Mouse (Mus musculus) c-Kit-negative CD71-positive TER-119-positive erythroid progenitor cells, embryonic 14.5 days (primary cell): ENCODE measurements around the gene Raph1.

Experiments used
- DNase-seq: peaks from one replicate; pipeline ENCODE4 v3.0.0-alpha.2; 2013; ENCODE audit warnings: low read depth, low spot score

Gene Raph1

DNA sequence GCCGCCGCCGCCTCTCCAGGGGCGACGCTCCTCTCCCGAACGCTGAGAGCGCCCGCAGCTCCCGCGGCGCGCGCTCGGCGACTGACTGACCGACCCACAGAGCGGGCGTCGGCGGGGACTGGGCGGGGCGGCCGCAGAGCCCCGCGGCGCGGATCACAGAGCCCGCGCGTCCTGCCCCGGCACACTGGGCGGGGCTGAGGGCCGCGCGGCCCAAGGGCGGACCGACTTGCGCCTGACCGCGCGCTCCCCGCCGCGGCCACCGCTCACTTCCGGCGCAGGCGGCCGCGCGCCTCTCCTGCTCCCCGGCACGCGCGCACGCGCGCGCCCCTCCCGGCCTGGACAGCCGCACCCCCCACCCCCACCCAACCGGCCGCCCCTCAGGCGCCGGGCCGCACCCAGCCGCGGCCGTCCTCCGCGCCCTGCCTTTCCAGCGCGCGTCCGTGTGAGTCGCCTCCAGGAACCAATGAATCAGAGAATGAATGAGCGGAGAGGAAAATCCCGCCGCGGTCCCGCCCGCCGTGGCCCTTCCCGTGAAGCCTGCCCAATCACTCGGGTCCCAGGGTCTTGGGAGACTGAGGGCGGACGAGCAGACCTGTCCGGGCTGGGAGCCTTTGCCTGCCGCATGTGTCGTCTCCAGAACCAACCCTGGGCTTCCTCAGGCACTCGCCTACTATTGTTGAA lies at the start of gene Raph1:
Raph1 (minus strand) TSS at position 474 of the 681 bp plus-strand sequence.
- no peak for DNase-seq

DNA sequence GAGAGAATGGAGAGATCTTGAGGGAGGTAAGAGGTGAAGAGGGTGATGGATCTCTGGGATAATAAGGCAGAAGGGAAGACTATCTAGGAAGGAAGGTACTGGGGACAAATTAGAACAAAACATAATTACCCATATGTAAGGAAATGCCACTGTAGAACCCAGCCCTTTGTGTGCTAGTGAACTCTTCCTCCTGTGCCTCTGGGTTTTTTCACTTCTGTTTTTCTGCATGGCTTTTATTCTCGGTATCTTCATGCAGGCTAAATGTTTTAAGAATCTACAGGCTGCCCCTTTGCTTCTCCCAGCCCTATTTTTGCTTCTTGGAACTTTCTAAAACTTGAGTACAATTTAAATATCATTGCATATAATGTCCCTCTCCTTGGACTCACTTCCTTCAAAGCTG lies 48.8 kb upstream of the Raph1 start:
- DNase-seq, result no peak

GRCm38 (mm10) chr1:60614902-60615301 lies 48.0 kb upstream of the Raph1 start:
- no peak for DNase-seq

DNA sequence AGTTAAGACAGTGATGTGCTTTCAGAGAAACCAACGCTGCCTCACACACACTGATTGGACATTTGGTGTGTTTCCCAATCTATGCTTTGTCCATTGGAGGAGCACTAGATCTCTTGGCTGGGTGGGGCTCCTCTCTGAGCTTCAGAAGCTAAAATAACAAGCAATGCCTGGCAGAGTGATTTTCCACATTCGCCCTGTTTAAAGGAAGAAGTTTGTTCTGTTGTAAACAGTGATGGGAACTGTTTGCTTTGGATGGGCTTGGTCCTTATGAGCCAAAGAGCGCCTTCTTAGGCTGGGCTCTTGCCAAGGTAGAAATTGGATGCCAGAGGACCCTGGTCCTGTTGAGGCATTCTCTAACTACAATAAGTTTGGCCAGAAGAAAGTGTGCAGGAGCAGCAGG lies 45.1 kb upstream of the Raph1 start:
- DNase-seq, result no peak

DNA sequence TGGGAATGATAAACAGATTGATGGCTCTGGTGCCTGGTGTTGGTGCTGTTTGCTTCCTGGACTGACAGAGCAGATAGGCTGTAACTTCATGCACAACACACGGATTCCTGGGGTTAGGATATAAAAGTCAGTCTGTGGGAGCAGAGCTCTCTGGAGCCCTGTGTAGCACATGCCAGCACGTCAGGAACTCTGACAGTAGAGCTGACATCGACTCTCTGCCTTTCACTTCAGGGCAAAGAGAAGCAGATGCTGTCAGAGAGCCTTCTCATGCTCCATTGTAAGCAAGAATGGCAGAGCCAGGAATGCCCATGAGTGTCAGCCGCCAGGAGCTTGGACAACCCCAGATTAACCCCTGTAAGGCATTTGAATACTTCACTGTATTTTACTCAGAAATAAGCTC lies 43.7 kb upstream of the Raph1 start:
- no peak for DNase-seq

GRCm38 (mm10) chr1:60609011-60609775 lies 42.3 kb upstream of the Raph1 start:
- DNase-seq, result no peak

DNA sequence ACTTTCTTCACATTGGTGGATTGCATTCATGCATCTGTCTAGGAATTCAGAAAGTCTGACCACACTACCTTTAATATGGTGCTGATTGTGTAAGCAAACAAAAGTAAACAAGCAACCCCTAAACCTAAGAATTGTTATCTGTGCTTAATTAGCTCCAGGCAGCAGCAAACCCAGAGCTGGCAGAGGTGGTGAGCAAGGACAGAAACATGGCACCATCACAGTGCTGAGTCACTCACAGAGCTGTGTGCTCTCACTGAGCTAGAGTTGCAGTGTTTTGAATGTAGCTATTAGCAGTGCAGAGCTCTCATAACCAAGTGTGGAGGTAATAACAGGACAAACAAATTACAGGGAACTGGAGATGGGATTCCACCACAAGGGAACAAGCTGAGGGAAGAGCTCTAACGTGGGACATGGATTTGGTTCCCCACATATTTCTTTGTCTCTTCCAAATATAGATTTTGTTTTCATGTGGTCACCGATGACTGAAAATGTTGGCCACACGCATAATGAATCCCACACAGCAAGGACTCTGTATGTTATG lies 37.6 kb upstream of the Raph1 start:
- DNase-seq, result no peak

DNA sequence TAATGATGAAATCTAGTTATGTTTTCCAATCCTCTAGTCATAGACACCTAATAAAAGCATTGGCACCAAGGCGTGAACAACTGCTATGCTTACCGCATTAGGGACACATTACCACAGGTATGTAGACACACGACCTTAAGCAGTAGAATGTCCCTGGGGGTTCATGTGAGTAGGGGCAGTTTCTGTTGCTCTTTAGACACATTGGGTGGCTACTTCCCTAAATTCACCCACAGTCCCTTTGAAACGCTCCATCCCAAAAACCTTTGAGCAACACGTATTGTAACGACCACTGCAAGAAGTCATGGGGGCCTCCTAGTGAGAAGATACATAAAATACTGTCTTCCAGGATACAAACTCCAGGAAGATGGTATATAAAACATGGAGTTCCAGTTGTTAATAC lies 33.8 kb upstream of the Raph1 start:
- DNase-seq, result no peak

DNA sequence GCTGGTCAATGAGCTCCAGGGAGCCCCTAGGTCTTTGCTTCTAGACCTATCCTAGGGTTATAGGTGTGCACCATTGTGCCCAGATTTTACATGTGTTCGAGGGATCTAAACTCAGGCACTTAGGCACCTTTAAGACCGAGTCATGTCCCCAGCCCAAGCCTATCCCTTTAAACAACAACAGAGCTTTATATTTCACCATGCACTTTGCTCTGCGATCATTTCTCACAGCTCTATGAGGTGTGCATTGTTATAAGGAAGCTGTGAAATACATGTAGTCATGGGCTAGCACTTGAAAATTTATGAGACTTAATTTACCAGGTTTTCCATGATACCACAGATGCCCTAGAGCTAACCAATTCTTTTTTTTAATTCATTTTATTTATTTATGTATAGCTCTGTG lies 33.0 kb upstream of the Raph1 start:
- no peak for DNase-seq

DNA sequence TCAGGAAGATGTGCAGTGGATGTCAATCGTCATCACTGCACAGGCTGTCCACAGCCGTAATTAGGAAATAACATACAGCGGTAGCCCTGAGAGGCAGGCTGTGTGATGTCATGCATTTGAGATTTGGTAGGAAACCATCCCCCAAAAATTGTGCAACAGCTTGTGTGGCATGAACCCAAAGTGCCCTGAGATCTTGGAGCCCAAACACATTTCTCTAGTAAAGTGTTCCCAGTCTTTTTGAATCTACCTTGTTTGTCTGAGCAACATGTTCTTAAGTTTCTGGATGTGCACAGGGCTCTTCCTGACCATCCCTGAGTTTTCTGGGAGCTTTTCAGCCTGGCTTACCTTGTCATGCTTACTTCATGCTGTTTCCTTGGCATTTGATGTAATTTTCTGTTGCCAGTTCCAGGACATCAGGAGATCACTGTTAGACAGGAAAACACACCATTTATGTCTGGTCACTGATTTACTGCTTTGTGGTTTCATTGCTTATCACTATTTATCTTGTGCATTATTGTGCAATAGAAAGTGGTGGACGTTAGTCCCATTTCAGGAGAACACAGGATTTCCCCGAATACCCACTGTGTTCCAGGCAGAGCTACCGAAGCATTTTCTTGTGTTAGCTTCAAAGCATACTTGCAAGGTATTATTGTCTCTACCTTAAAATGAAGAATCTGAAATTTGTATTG lies 32.3 kb upstream of the Raph1 start:
- no peak for DNase-seq

- no peak for DNase-seq
These were observed 29.7 kb upstream of the Raph1 start for GRCm38 (mm10) chr1:60596386-60597320.

GRCm38 (mm10) chr1:60593101-60593500 lies 26.2 kb upstream of the Raph1 start:
- DNase-seq, result no peak

DNA sequence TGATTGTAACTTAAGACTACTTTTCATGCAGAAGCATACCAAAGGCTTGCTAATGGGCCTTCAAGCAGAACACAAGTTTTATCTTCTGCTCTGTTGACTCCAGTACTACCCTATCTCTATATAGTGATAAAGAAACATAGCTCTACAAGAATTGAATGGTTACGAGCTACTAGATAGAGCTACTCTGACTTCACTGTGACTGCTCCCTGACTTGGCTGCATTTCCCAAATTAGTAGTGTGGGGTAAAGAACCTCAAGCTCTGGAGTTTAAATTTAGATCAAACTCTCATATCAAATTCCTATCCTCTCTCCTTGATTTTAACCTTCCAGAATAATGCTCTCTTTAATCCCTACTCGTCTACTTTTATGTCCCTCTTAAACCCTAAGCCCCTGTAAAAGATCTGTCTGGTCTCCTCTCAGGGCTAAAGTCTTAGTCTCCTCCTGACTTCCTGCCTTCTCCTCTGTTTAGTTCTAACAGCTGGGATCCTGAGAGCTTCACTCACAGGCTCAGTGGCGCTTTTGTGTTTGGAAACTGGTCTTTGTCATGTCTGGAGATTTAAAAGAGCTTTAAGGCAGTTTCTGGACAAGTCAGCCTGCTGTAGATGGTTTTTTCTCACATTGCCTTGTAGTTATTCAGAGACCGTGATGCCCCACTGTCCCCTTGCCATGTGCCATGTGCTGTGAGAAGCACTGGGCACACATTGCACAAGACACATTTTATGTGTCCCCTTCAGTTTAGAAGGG lies 22.2 kb upstream of the Raph1 start:
- no peak for DNase-seq

GRCm38 (mm10) chr1:60580990-60581389 lies 14.1 kb upstream of the Raph1 start:
- no peak for DNase-seq

DNA sequence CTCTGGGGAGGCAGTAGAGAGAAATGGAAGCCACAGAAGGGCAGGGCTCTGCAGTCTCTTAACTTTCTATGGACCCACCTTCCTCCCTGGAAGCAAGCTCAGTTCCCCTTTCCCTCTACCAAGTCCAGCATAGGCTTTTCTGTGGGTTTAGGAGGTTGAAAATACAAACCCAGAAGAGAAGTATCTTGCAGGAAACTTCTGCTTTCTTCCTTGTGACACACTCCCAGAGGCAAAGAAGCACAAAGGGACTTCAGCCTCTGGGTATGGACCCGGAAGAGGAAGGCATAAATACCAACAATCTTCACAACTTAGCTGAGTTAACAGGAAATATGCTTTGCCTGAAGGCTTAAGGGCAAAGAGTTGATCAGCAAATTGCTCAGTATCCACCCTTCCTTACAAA lies 13.0 kb upstream of the Raph1 start:
- no peak for DNase-seq

- no peak for DNase-seq
These were observed 5.8 kb upstream of the Raph1 start for GRCm38 (mm10) chr1:60572699-60573098.

GRCm38 (mm10) chr1:60569741-60570140 lies 2.8 kb upstream of the Raph1 start:
- DNase-seq, result no peak

GRCm38 (mm10) chr1:60569210-60569609 lies 2.3 kb upstream of the Raph1 start:
- no peak for DNase-seq

GRCm38 (mm10) chr1:60567321-60567720 lies 417 bp upstream of the Raph1 start:
- DNase-seq, result no peak

DNA sequence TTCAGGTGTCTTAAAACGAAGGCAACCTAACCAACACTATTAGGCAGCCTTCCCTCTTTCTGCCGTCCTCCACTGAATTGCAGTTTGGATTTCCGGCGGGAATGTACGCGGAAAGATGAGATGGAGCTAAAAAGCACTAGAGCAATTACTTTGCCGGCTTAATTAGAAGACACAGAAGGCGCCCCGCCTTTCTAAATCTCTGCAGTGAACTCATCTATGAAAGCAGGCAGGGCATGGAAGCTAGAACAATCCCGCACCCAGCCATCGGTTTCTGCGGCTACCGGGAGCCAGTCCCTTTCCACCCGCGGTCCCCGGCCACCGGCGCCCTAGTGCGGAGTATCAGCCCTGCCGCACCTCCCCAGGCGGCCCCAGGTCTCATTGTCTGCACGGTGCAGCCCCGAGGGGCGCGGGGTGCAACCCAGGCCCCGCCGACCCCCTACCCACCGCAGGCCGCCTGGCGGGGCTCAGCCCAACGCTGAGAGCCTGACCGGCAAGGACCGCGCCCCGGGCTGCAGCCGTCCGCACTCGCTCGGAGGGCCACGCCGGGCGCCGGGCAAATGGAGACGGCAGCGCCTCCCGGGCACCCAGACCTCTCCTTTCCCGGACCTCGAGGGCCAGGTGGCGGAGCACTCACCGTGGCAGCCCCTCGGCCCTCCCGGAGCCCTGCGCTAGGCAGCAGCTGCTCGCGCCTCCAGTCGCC lies 823 bp downstream of the Raph1 start:
- DNase-seq, result no peak
